Mouse (Mus musculus): ENCODE results near the gene Pml.
"Not testable (repeated sequence)": the region's sequence is repeated elsewhere in the genome, so short reads cannot be mapped to it uniquely, and the experiment has no call there.

Pml gene

DNA sequence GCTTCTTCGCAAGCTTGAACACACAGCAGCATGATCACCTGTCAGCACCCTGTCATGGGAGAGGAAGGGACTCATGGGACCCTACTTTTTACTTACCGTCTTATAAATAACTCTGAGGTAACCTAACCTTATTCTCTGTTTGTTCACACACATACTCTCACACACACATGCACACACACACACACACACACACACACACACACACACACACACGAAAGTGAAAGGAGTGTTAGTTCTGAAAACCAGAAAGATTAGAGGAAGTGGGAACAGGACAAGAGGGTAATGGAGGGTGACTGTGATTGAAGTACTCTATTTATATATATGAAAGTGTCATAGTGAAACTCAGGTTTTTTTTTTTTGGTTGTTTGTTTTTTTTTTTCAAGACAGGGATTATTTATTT is 21.5 kb upstream of the Pml start:
- no peak for DNase-seq

GRCm38 (mm10) chr9:58270081-58270480 is 20.5 kb upstream of the Pml start:
- no peak for DNase-seq

DNA sequence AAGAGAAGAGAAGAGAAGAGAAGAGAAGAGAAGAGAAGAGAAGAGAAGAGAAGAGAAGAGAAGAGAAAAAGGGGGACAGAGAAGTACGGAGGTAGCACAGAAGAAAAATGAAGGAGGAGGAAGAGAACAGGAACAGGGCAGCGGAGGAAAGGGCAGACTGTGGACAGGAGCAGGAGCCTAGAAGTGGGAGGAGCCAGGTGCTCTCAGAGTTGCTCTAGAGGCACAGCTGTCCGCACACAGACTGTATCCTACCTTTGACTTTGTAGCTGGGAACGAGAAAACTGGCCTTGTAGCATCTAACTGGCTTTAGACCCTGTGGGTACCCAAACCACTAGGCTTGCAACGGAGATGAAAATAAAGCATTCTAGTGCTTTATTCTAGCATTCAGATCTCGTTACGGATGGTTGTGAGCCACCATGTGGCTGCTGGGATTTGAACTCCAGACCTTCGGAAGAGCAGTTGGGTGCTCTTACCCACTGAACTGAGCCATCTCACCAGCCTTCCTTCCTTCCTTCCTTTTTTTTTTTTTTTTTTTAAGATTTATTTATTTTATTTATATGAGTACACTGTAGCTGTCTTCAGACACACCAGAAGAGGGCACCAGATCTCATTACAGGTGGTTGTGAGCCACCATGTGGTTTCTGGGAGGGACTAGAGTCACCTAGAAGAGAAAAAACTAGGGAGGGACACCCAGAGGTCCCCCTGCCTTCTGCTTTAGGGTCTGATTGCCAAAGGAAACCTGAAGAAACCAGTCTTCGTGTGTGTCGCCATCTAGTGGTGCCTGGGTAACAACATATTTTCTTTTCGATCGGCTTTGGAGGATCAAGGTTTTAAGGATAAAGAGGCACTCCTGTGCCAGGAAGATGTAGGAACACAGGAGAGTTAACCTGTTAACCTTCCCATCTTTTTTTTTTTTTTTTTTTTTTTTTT is 19.1 kb upstream of the Pml start:
- DNase-seq = peak; percentile 76

DNA sequence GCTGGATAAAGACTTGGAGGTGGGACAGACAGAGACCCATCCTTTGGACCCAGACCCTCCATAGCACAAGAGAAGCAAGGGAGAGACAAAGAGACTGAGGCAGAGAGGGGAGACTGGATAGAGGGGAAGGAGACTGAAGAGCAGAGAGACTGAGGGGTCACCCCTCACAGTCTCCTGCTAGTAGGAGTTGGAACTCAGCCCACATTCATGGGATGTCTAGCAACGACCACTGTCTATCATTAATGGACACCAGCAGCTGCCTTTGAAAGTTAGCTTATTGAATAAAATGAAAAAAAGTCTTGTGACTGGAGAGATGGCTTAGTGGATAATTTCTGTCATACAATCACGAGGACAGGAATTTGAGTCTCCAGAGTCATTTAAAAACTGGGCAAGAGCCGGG is 17.5 kb upstream of the Pml start:
- DNase-seq = no peak

- DNase-seq = no peak
These were observed 17.0 kb upstream of the Pml start for GRCm38 (mm10) chr9:58266571-58267011.

DNA sequence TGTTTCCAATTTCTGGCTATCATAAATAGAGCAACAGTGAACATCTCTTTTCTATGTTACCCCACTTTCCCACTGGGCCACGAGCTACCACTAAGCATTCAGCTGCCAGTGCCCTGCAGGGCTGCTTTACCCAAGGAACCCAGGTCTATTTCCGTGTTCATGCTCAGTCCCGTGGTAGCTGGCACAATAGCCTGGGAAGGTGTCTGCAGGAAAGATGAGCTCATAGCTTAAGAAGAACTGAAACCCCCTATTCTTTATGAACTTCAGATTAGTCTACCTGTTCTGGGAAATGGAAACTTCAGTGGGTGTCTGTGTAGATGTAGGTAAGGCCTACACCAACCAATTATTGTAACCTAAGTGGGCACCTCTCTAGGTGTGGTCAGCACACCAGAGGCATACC is 15.8 kb upstream of the Pml start:
- no peak for DNase-seq

- DNase-seq = no peak
These were observed 12.9 kb upstream of the Pml start for GRCm38 (mm10) chr9:58262507-58262906.

DNA sequence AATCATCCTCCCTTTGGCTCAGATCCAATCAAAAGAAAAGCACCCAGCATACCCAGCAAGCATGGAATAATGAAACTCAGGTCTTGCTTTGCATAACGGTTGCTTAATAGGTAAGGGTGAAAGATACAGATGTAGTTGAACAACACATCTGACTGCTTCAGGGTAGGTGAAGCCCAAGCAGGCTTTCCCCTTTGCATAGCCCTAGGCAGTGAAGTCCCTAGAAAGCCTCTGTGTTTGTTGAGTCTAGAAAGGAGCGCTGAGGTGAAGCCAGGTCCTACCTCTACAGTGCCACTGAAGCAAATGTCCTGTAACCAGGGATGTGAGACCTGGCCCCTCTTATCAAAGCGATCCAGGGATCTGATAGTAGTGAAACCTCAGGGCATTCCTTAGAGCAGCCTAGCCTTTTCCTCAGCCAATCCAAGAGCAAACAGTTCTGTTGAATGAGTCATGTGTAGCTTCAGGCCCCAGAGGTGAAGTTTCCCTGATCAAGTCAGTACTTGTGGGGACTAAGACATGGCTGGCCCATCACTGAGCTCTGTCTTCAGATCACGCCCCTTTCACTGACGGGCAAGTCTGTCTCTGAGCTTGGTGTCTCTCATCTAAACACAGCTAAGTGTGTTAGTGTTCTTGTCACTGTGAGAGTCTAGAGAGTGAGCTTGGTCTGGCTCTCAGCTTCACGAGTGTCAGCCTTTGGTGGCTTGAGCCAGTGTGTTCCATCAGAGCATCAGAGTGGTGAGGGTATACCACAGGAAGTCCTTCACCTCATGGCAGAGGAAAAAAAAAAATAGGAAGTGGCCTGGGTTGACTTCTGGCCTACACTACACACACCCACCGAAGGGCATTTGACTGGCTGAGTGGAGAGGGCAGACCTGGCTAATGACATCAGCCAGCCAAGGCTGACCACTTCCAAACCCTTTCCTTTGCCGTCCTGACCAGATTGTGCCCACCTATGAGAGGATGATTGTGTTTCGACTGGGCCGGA is 6.4 kb upstream of the Pml start:
- no peak for DNase-seq

DNA sequence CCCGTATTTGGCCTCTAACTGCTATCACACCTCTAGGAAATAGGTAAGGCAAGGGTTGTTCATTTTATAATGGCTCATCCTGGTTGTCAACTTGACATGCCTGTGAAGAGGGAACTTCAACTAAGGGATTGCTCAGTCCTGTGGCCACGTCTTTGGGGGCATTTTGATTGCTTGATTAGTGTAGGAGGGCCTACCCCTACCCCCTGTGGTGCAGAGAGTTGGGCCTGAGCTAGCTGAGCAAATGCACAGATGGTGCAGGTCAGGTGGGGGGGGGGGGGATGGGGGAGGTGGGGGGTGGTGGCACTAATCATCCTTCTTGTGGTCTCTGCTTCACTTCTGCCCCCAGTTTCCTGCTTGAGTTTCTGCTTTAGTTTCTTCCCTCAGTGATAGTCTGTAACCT is 5.5 kb upstream of the Pml start:
- no peak for DNase-seq

GRCm38 (mm10) chr9:58253805-58254122 is 4.2 kb upstream of the Pml start:
- not testable (repeated sequence) for DNase-seq

DNA sequence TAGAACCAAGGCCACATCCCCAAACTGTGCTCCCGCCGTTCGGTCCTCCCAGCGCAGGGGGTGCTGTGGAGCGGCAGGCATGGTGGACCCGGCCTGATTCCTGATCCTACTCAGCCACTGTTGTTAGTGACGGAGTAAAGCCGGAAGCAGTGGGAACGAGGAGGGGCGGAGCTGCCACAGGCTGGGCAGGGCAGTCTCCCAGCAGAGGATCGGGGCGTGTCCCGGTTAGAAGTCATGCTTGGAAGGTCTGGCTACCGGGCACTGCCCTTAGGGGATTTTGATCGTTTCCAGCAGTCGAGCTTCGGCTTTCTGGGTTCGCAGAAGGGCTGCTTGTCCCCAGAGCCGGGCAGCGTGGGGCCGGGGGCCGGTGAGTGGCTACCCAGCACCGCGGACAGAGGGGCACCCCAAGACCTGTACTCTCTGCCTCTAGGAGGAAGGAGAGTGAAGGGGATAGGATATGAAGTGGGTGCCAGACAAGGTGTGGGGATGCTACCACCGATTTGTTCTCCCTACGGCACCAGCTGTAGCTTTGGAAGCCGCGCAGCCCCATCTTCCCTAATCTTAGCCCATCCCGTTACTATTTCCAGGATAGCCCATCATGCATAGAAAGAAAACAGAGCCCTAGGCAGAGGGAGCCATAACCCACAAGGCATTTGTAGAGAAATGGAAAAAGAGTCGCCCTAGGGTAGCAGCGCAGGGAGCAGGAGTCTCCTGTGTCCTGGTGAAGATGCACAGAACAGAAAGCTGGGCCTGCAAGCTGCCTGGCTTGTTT is 3.6 kb upstream of the Pml start, which contains the start of gene Stoml1:
Stoml1 (plus strand) TSS at position 132 of the 772 bp plus-strand sequence.
- DNase-seq = peak; percentile 96

DNA sequence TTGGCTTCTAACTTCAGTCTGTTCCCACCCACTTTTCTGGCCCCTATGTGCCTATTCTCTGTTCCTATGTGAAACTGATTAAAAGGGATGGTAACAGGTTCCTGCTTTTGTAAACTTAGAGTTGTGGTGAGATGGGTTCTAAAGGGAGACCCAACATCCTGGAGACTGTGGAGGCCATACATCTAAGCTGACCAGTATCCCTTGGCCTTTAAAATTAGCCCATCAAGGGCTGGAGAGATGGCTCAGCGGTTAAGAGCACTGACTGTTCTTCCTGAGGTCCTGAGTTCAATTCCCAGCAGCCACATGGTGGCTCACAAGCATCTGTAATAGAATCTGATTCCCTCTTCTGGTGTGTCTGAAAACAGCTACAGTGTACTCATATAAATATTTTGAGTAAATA is 1.1 kb upstream of the Pml start:
- DNase-seq = not testable (repeated sequence)

DNA sequence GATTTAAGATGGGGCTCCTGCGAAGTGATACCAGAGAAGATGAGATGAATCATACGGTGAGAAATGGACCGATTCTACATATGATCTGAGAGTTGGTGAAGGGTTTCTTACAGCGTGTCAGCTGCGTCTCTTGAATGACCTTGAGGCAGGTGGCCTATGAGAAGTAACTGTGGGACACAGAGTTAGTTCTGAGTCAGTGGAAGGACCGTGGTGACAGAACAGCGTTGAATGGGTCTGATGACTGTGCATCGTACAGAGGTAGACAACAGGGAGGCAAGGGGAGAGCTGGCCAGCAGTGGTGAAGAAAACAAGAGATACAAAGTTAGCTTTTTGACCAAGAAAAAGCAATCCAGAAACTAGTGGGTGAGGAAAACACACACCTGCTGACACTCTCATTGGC is 736 bp upstream of the Pml start:
- DNase-seq = no peak

DNA sequence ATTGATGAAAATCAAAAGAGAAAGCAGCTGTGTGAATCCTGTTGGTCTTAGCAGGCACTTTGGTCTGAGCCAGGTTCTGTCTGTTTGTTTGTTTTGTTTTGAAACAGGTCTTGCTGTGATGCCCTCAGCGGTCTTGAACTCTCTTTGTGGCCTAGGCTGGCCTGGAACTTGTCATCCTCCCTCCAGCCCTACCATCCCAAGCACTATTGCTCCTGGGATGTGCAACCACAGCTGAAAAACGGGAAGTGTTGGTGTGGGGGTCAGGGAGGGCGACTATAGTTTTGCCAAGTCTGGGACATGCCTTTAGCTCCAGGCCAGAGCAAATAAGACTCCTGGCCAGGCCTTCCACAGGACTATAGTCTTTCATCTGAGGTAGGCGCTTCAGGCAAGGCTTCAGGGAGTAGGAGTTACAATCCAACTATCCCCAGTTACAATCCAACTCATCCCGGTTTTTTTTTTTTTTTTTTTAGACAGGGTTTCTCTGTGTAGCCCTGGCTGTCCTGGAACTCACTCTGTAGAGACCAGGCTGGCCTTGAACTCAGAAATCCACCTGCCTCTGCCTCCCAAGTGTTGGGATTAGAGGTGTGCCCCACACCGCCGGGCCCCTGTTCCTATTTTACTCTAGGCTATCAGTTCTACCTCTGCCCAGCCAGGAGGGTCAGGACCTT is 706 bp downstream of the Pml start:
- no peak for DNase-seq

GRCm38 (mm10) chr9:58247064-58247759 is 2.4 kb downstream of the Pml start:
- DNase-seq = peak; percentile 87

DNA sequence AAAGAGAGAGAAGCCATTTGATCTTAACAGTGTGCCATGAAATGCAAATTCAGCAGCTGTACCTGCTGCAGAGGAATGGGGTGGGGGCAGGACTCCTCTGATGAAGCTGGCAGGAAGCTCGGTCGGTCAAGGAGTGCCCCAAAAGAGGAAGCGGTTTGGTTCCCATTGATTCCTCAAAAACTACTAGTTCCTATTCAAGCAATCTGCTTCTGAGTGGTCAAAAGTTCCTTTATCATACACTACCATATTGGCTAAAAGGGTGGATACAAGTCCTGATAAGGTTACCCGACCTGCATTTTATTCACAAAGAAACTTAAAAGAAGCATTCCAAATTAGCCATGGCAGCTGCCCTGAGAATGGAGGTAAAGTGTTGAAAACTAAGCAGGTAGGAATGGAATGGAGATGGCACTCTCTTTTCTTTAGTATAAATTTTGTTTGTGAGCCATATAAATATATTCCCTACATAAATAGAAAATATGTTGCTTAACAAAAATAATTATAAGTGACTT is 3.4 kb downstream of the Pml start:
- DNase-seq = no peak

DNA sequence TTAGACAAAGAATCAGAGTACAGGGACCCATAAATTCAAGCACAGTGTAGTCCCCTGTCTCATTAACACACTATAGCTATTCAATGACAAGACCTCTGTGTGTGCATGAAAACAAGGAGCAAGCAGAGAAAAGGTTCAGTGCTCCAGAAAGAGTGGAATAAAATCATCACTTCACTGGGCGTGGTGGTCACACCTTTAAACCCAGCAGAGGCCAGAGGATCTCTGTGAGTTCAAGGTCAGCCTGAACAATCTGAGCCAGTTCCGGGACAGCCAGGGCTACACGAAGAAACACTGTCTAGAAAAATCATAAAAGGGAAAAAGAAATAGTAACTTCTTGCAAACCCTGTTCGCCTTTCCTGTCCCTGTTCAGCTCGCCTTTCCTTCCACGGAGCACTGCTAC is 5.9 kb downstream of the Pml start:
- no peak for DNase-seq

DNA sequence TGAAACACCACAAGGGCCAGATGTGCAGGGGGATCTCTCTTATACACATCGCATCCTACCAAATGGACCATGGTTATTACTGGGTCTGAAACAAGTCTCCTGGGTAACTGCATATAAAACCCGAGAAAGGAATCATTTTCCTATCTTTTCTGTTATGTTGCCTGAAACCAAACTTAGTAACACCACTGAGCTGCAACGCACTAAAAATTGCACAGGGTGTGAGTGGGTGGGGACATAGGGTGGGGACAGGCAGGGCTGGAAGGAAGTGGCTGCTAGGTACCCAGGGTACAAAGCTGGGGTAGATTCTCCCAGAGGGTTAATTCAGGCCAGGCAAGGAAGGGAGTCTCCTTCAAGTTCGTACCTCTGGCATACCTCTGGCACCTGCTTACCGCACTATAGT is 6.9 kb downstream of the Pml start:
- DNase-seq = no peak

DNA sequence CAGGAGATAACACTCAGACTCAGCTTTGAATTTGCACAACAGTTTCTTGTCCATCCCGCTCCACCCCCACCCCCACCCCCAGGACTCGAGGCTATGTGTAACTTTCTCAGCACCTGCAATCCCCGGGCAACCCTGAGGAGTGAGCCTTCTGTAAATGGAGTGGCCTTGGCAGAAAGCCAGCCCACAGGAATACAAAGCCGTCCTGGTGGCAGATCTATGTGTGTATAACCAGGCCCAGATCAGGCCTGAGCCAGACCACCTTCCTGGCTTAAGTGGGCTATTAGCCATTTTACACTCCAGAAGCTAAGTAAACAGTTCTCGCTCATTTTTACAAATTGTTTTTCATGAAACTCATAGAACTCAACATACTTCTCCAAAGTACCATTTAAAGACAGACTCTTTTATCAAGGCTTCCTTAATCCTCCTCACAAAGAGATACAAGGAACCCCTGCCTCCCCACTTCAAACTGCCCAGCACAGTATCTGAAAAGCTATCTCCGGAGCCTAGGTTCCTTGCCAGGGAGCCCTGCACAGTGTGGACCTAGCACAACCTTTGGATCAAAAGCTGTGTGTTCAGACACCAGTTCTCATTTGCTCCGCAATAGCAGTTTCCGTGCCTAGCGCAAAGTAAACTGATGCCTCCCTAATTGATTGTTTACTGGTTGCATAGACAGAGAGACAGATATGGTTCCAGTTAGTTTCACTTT is 7.7 kb downstream of the Pml start:
- peak; percentile 68 for DNase-seq

DNA sequence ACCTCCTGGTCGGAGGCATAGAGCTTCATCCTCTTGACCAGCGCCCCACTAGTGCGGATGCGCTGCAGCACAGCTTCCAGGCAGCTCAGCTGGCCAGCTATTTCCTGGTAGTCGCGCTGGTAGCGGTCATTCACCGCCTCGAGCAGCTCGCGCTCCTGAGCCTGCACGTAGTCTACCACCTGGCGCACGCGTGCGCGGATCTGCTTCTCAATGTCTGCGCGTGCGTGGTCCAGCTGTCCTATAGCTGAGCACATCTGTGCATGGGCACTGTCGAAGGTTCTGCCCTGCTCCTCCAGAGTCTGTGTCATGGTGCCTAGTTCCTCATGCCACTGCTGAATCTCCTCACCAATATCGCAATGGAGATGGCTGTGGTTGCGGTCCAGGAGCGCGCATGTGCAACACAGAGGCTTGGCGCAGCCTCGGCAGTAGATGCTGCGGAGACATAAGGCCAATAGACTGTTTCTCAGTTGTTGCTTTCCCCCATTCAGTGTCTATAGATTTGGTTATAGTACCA is 15.0 kb downstream of the Pml start:
- DNase-seq = no peak

- DNase-seq = no peak
These were observed 17.2 kb downstream of the Pml start for GRCm38 (mm10) chr9:58232374-58232773.
